Mouse (Mus musculus) hematopoietic stem cell, adult 5-6 weeks (primary cell): ENCODE results near the gene Olfr854. TPM values are rescaled to one million over a fixed set of nuclear protein-coding genes. Genes with fewer than 3 reads are reported as not detected.

Experiments
- ATAC-seq, 2 experiments: fragments of 125-278 bp in 1 of 2; replicated peaks in 1 of 2; 2 replicates each; pipeline ENCODE4 v1.8.0; 2016 to 2017; ENCODE audit warnings: inconsistent platforms in 2 of 2, mild to moderate bottlenecking in 2 of 2, moderate number of reproducible peaks in 2 of 2, low read depth in 1 of 2, moderate TSS enrichment in 1 of 2; ENCODE audit not compliant: low FRiP score in 2 of 2, poor library complexity in 2 of 2, severe bottlenecking in 2 of 2, insufficient read depth in 1 of 2, low TSS enrichment in 1 of 2
- total RNA-seq: library from RNA; stranded (forward); fragments of 172-1452, 232-1000 nt; gene quantifications from 2 replicates; pipeline ENCODE4 v1.2.3, GENCODE M21; 2017

Olfr854 gene
- not detected in 2 replicates for total RNA-seq

DNA sequence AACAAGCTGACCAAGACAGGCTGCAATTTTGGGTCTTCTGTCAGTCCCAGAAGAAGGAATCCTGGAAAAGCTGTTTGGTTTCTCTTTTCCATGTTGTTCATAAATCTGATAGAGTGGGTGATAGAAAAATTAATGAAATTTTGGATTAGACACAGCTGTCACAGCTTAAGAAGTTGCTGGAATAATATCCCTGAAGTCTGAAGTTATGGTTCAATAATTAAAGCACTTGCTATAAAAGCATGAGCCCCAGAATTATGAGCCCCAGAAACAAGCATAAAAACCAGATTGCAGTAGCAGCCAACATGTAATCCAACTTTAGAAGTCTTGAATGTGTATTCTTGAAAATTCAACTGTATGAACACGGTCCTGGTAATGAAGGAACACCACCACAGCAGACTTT lies at the start of gene Olfr854:
Olfr854 (minus strand) TSS at position 101 of the 400 bp plus-strand sequence.
- no peak for ATAC-seq

DNA sequence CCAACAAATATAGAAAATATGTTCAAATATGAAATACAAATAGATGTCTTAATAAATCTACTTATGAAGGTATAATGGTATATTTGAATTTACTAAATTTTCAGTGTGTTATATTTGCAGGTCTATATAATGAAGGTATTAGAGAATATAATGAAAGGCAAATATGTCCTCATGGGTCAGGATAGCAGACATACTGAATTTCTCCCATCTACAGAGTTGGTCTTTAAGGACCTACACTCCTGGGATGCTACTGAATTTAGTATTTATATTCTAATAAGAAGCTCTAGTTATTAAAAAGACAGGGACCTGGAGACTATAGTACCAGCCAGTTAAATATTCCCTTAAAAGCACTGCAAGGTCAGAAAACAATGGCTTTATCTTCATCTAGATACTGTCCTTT lies 15.1 kb upstream of the Olfr854 start, which contains the start of gene Olfr855:
Olfr855 (plus strand) TSS at position 301 of the 400 bp plus-strand sequence.
- no peak for ATAC-seq

DNA sequence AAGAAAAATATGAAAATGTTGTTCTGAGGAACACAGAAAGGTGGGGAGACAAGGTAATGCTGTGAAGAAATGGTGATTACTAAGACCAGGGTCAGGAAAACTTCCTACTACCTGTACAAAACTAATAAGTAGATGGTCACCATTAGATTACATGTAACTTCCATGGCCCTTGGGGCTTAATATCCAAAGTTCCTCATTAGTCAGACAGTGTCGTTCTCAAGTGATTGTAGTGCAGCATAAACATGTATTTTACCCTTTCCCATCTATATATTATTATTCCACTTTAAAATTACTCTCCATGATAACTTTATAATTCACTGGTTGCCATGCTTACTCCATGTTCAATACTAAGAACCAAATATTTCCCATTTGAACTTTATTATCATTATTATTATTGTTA lies 26.2 kb downstream of the Olfr854 start, which contains the start of gene Olfr853:
Olfr853 (minus strand) TSS at position 101 of the 400 bp plus-strand sequence.
- ATAC-seq = no peak

Other genes with a start within 250 kb of the Olfr854 start
- not detected in 2 replicates for gene Olfr845, start 230.9 kb downstream of the Olfr854 start, total RNA-seq
- not detected in 2 replicates for gene Olfr846, start 203.4 kb downstream of the Olfr854 start, total RNA-seq
- not detected in 2 replicates for gene Olfr847, start 188.7 kb downstream of the Olfr854 start, total RNA-seq
- not detected in 2 replicates for gene Olfr849, start 127.1 kb downstream of the Olfr854 start, total RNA-seq
- gene Olfr850, start 89.1 kb downstream of the Olfr854 start, total RNA-seq = not detected in 2 replicates
- gene Olfr851, start 74.1 kb downstream of the Olfr854 start, total RNA-seq = not detected in 2 replicates
- not detected in 2 replicates for gene Olfr853, start 26.3 kb downstream of the Olfr854 start, total RNA-seq
- gene Olfr855, start 15.2 kb upstream of the Olfr854 start, total RNA-seq = not detected in 2 replicates
- 38.0 and 44.7 TPM in 2 replicates for gene Zfp317, start 54.7 kb upstream of the Olfr854 start, total RNA-seq
- not detected in 2 replicates for gene Olfr857, start 142.1 kb upstream of the Olfr854 start, total RNA-seq
- not detected in 2 replicates for gene Olfr58, start 212.9 kb upstream of the Olfr854 start, total RNA-seq
- gene Olfr859, start 237.5 kb upstream of the Olfr854 start, total RNA-seq = not detected in 2 replicates